Comparison of ENCODE assay signal across 8 mouse cellular contexts in genomic region chr4:43209081-43209579, GRCm38 (mm10). TPM values are rescaled to one million over a fixed set of nuclear protein-coding genes. Genes with fewer than 3 reads are reported as not detected.
DNase-seq lines count a peak whose midpoint lies in the region; ATAC-seq and TF ChIP-seq lines count a peak whose summit lies in the region.

No protein-coding gene starts in this region.

- TF ChIP-seq CTCF in lung, embryonic 14.5 days (IDR thresholded peaks at IDR 0.05; ENCODE audit: low read depth) = no peak
- TF ChIP-seq CTCF in olfactory bulb, adult 2 months (IDR thresholded peaks at IDR 0.05; ENCODE audit: insufficient read depth, low read depth, low read length) = no peak

- H3K4me1 ChIP-seq in lung, embryonic 14.5 days (ENCODE audit: insufficient read depth) = no peaks in the 10 kb centered on the region
- H3K4me1 ChIP-seq in embryonic facial prominence, embryonic 15.5 days = peaks cover 13% of the 10 kb centered on the region
- peaks cover 17% of the 10 kb centered on the region for H3K4me1 ChIP-seq in hindbrain, embryonic 10.5 days (replicated peaks)
- peaks cover 4% of the 10 kb centered on the region for H3K4me1 ChIP-seq in olfactory bulb, adult 2 months (ENCODE audit: control insufficient read depth, insufficient read depth, low read length)

- intact Hi-C loops in left cerebral cortex, postnatal 4 days (cut with DNase I) = no loop called here

- H3K27ac ChIP-seq in lung, embryonic 14.5 days (ENCODE audit: low read depth) = no peak overlapping the region
- H3K27ac ChIP-seq in embryonic facial prominence, embryonic 15.5 days (replicated peaks) = peak overlapping the region; percentile 85
- peak overlapping the region; percentile 85 for H3K27ac ChIP-seq in hindbrain, embryonic 10.5 days
- peak overlapping the region; percentile 52 for H3K27ac ChIP-seq in olfactory bulb, adult 2 months (ENCODE audit: insufficient read depth, low read depth, low read length)

- peak overlapping the region; percentile 52 for H3K4me2 ChIP-seq in lung, embryonic 14.5 days
- peak overlapping the region; percentile 55 for H3K4me2 ChIP-seq in embryonic facial prominence, embryonic 15.5 days (replicated peaks)

- peak overlapping the region; percentile 19; the same call in 1 of the 2 replicates for H3K4me3 ChIP-seq in lung, embryonic 14.5 days (ENCODE audit: low read depth, low read length)
- peak overlapping the region; percentile 39 for H3K4me3 ChIP-seq in embryonic facial prominence, embryonic 15.5 days (replicated peaks)
- H3K4me3 ChIP-seq in hindbrain, embryonic 10.5 days = peak overlapping the region; percentile 41
- peak overlapping the region; percentile 42 for H3K4me3 ChIP-seq in olfactory bulb, adult 2 months (ENCODE audit: insufficient read depth, low read depth, low read length)

- WGBS in lung, embryonic 14.5 days = 9% methylated on average over 8 of the region's 8 CpGs
- 4% methylated on average over 8 of the region's 8 CpGs for WGBS in embryonic facial prominence, embryonic 15.5 days
- 6% methylated on average over 8 of the region's 8 CpGs for WGBS in hindbrain, embryonic 10.5 days
- 3% methylated on average over 8 of the region's 8 CpGs for WGBS in olfactory bulb, adult 2 months

- no peaks in the 10 kb centered on the region for H3K36me3 ChIP-seq in lung, embryonic 14.5 days (ENCODE audit: insufficient read depth)
- H3K36me3 ChIP-seq in embryonic facial prominence, embryonic 15.5 days = no peaks in the 10 kb centered on the region
- no peaks in the 10 kb centered on the region for H3K36me3 ChIP-seq in hindbrain, embryonic 10.5 days

- no peaks in the 10 kb centered on the region for H3K9me3 ChIP-seq in lung, embryonic 14.5 days (ENCODE audit: low read depth, low read length)
- no peaks in the 10 kb centered on the region for H3K9me3 ChIP-seq in embryonic facial prominence, embryonic 15.5 days (replicated peaks)
- no peaks in the 10 kb centered on the region for H3K9me3 ChIP-seq in hindbrain, embryonic 10.5 days

- peak; percentile 65; the same call in 1 of the 2 replicates for ATAC-seq in lung, embryonic 14.5 days (ENCODE audit: insufficient read depth)
- ATAC-seq in embryonic facial prominence, embryonic 15.5 days (ENCODE audit: insufficient number of reproducible peaks, low FRiP score, low TSS enrichment, low read depth) = peak; percentile 84
- no peak for ATAC-seq in monocyte, adult 5-6 weeks (replicated peaks; ENCODE audit: insufficient number of reproducible peaks, low FRiP score, low TSS enrichment, poor library complexity, severe bottlenecking)

- H3K27me3 ChIP-seq in lung, embryonic 14.5 days (ENCODE audit: insufficient read depth, low read length) = no peaks in the 10 kb centered on the region
- H3K27me3 ChIP-seq in embryonic facial prominence, embryonic 15.5 days = no peaks in the 10 kb centered on the region
- H3K27me3 ChIP-seq in hindbrain, embryonic 10.5 days (ENCODE audit: insufficient read depth, poor library complexity, severe bottlenecking) = no peaks in the 10 kb centered on the region

- peak overlapping the region; percentile 27; the same call in 1 of the 2 replicates for H3K9ac ChIP-seq in lung, embryonic 14.5 days
- 0 out of 2 replicates have a peak overlapping the region, but pooled peaks have one; percentile 18 for H3K9ac ChIP-seq in embryonic facial prominence, embryonic 15.5 days

- peak; percentile 55 for DNase-seq in lung, embryonic 14.5 days
- no peak for DNase-seq in lung, postnatal 14 days
- peak; percentile 42 for DNase-seq in hindbrain, embryonic 10.5 days (ENCODE audit: low spot score)
- peak; percentile 37 for DNase-seq in left cerebral cortex, postnatal 4 days
- no peak for DNase-seq in ovary, postnatal 10 days (ENCODE audit: low spot score)

- TF ChIP-seq POLR2A in olfactory bulb, adult 2 months (IDR thresholded peaks at IDR 0.05; ENCODE audit: insufficient read depth, low read depth, low read length) = no peak

RNA-seq across cellular contexts. Expression of gene Atp8b5, which starts 57.8 kb away (rescaled TPM):
- 0.28 and 0.42 TPM in 2 replicates for polyA plus RNA-seq in lung, embryonic 14.5 days (2014; fragmentation: Nextera tagmentation; extraction: Ambion mirVana)
- 0.42 and 0.63 TPM in 2 replicates for polyA plus RNA-seq in embryonic facial prominence, embryonic 15.5 days (2015; fragmentation: Nextera tagmentation; extraction: Ambion mirVana)
- 0.18 and 0.26 TPM in 2 replicates for polyA plus RNA-seq in hindbrain, embryonic 10.5 days (2016; fragmentation: Nextera tagmentation; extraction: Ambion mirVana)
- total RNA-seq in left cerebral cortex, postnatal 4 days (2021) = under 1 TPM; 0.26 to 0.34 TPM
- polyA plus RNA-seq in olfactory bulb, adult 2 months (2012; ENCODE audit: insufficient read depth, insufficient read length, low replicate concordance, missing spikeins) = not detected in 2 replicates
- 0.19 to 0.95 TPM (median 0.53 TPM) in 3 replicates for total RNA-seq in monocyte, adult 5-6 weeks (2017)

Comparison
In these comparisons a context has a peak if more than half of its experiments do, and no peak if none do; other contexts are left out.
1. DNase-seq: peak in lung, embryonic 14.5 days (single experiment), hindbrain, embryonic 10.5 days (single experiment) and left cerebral cortex, postnatal 4 days (single experiment); none in lung, postnatal 14 days (single experiment) and ovary, postnatal 10 days (single experiment).
2. Peak in every context shown above with its lines, with median percentiles within 50 percentile points of each other: H3K4me3 ChIP-seq.